Mouse (Mus musculus) intestine, postnatal 0 days (tissue): ENCODE results near the gene Gnptg. TPM values are rescaled to one million over a fixed set of nuclear protein-coding genes. Genes with fewer than 3 reads are reported as not detected.
"Not testable (repeated sequence)": the region's sequence is repeated elsewhere in the genome, so short reads cannot be mapped to it uniquely, and the experiment has no call there.

Experiments used
- ATAC-seq: fragments of 200-750 bp; cut with Nextera tagmentation; 2 replicates; pipeline ENCODE4 v1.8.0; 2017; ENCODE audit warnings: mild to moderate bottlenecking, moderate TSS enrichment, moderate library complexity
- H3K27ac ChIP-seq: fragments of 300-500 bp; sonication (generic); 2 replicates; pipeline ENCODE4 v1.5.1; 2014; ENCODE audit warnings: mild to moderate bottlenecking, low read depth, low read length, moderate library complexity
- H3K27me3 ChIP-seq: fragments of 300-500 bp; sonication (generic); replicated peaks from 2 replicates; pipeline ENCODE4 v1.6.1; 2014; ENCODE audit warnings: low read length, mixed read lengths; ENCODE audit not compliant: control insufficient read depth, insufficient read depth
- H3K36me3 ChIP-seq: fragments of 300-500 bp; sonication (generic); 2 replicates; pipeline ENCODE4 v1.6.1; 2014; ENCODE audit warnings: mild to moderate bottlenecking, moderate library complexity; ENCODE audit not compliant: control insufficient read depth, insufficient read depth
- H3K4me1 ChIP-seq: fragments of 300-500 bp; sonication (generic); replicated peaks from 2 replicates; pipeline ENCODE4 v1.6.1; 2014; ENCODE audit warnings: antibody characterized with exemption, low read length, mixed read lengths; ENCODE audit not compliant: control insufficient read depth, insufficient read depth
- H3K4me2 ChIP-seq: fragments of 300-500 bp; sonication (generic); replicated peaks from 2 replicates; pipeline ENCODE4 v1.6.1; 2014; ENCODE audit warnings: low read depth, mild to moderate bottlenecking, moderate library complexity
- H3K4me3 ChIP-seq: fragments of 300-500 bp; sonication (generic); 2 replicates; pipeline ENCODE4 v1.5.1; 2014; ENCODE audit warnings: low read depth, low read length
- H3K9ac ChIP-seq: fragments of 300-500 bp; sonication (generic); 2 replicates; pipeline ENCODE4 v1.6.1; 2014; ENCODE audit warnings: mild to moderate bottlenecking, low read depth, low read length
- H3K9me3 ChIP-seq: fragments of 300-500 bp; sonication (generic); 2 replicates; pipeline ENCODE4 v1.6.1; 2016; ENCODE audit warnings: mixed run types; ENCODE audit not compliant: control insufficient read depth
- CTCF ChIP-seq: sonication (generic); IDR thresholded peaks from 2 replicates; pipeline ENCODE4 v1.5.1; 2016; ENCODE audit warnings: low read depth, mild to moderate bottlenecking, control low read depth, antibody characterized with exemption, moderate library complexity
- WGBS: fragments of 180-500 bp; shearing (Covaris S2); extraction: QIAGEN DNeasy Blood & Tissue Kit; methylation state at CpG from one replicate; pipeline ENCODE4 v1.1.7; 2014; 5-methylcytosine and 5-hydroxymethylcytosine counted together
- polyA plus RNA-seq: library from polyadenylated mRNA; unstranded; fragments of >200 nt; fragmentation: Nextera tagmentation; extraction: Ambion mirVana; gene quantifications from 2 replicates; pipeline ENCODE4 v1.2.1, GENCODE M21; 2015

The Gnptg gene
- polyA plus RNA-seq, 1 experiment from 2014 or later = 41.0 TPM

GRCm38 (mm10) chr17:25227991-25228390, 11.9 kb downstream of the Gnptg start:
- Histone ChIP-seq H3K4me1 (no peaks in the 10 kb centered on the region), H3K36me3 (peaks cover 32% of the 10 kb centered on the region), H3K9ac (no peak overlapping the region), H3K4me3 (no peak overlapping the region), H3K27ac (no peak overlapping the region), H3K4me2 (no peak overlapping the region), H3K27me3 (no peaks in the 10 kb centered on the region), H3K9me3 (no peaks in the 10 kb centered on the region)
- WGBS = 84% methylated on average over 5 of the region's 5 CpGs
- no peak for ATAC-seq
- no peak for TF ChIP-seq CTCF

GRCm38 (mm10) chr17:25225659-25226058, 14.3 kb downstream of the Gnptg start:
- no peak for TF ChIP-seq CTCF
- H3K9me3 ChIP-seq = no peaks in the 10 kb centered on the region
- no peaks in the 10 kb centered on the region for H3K27me3 ChIP-seq
- H3K4me1 ChIP-seq = no peaks in the 10 kb centered on the region
- H3K36me3 ChIP-seq = peaks cover 23% of the 10 kb centered on the region
- H3K4me2 ChIP-seq = no peak overlapping the region
- no peak overlapping the region for H3K9ac ChIP-seq
- no peak for ATAC-seq
- no peak overlapping the region for H3K27ac ChIP-seq
- H3K4me3 ChIP-seq = no peak overlapping the region
- WGBS = 85% methylated on average over 4 of the region's 4 CpGs

GRCm38 (mm10) chr17:25224586-25225222, 15.2 kb downstream of the Gnptg start:
- H3K4me2 ChIP-seq = no peak overlapping the region
- WGBS = 88% methylated on average over 7 of the region's 7 CpGs
- no peaks in the 10 kb centered on the region for H3K27me3 ChIP-seq
- H3K9ac ChIP-seq = no peak overlapping the region
- H3K9me3 ChIP-seq = no peaks in the 10 kb centered on the region
- H3K36me3 ChIP-seq = peaks cover 20% of the 10 kb centered on the region; the same call in 1 of the 2 replicates
- no peaks in the 10 kb centered on the region for H3K4me1 ChIP-seq
- TF ChIP-seq CTCF = no peak
- ATAC-seq = no peak
- no peak overlapping the region for H3K27ac ChIP-seq
- no peak overlapping the region for H3K4me3 ChIP-seq

GRCm38 (mm10) chr17:25222951-25223601, 16.8 kb downstream of the Gnptg start:
- no peak for TF ChIP-seq CTCF
- Histone ChIP-seq H3K27me3 (no peaks in the 10 kb centered on the region), H3K27ac (peak overlapping the region; percentile 57; the same call in 1 of the 2 replicates), H3K9ac (no peak overlapping the region), H3K4me3 (peak overlapping the region; percentile 27), H3K36me3 (peaks cover 27% of the 10 kb centered on the region; the same call in 1 of the 2 replicates), H3K4me1 (no peaks in the 10 kb centered on the region), H3K4me2 (peak overlapping the region; percentile 72), H3K9me3 (no peaks in the 10 kb centered on the region)
- no peak; the same call in 1 of the 2 replicates for ATAC-seq
- 43% methylated on average over 6 of the region's 6 CpGs for WGBS

GRCm38 (mm10) chr17:25222504-25222940, 17.4 kb downstream of the Gnptg start:
- ATAC-seq = peak; percentile 86
- Histone ChIP-seq H3K4me3 (peak overlapping the region; percentile 38), H3K27ac (peak overlapping the region; percentile 57; the same call in 1 of the 2 replicates)

GRCm38 (mm10) chr17:25221821-25222503, 18.0 kb downstream of the Gnptg start:
- TF ChIP-seq CTCF = no peak
- Histone ChIP-seq H3K4me2 (peak overlapping the region; percentile 72), H3K4me1 (no peaks in the 10 kb centered on the region), H3K36me3 (peaks cover 26% of the 10 kb centered on the region), H3K9ac (no peak overlapping the region), H3K4me3 (peak overlapping the region; percentile 38), H3K9me3 (no peaks in the 10 kb centered on the region), H3K27me3 (no peaks in the 10 kb centered on the region), H3K27ac (no peak overlapping the region)
- 7% methylated on average over 19 of the region's 30 CpGs for WGBS
- ATAC-seq = peak; percentile 78

More at GRCm38 (mm10) chr17:25222504-25222940, 17.4 kb downstream of the Gnptg start:
- not testable (repeated sequence) for H3K9me3 ChIP-seq, H3K9ac ChIP-seq, H3K4me1 ChIP-seq, H3K27me3 ChIP-seq
- 25% methylated on average over 11 of the region's 28 CpGs for WGBS
- Histone ChIP-seq H3K4me2 (peak overlapping the region; percentile 72), H3K36me3 (peaks cover 27% of the 10 kb centered on the region; the same call in 1 of the 2 replicates)
